Mouse (Mus musculus) brain, embryonic 14.5 days (tissue): ENCODE results near the gene Olfr1080.

Source experiments
- CTCF ChIP-seq: fragments of 200-500 bp; IDR thresholded peaks from 2 replicates; pipeline ENCODE4 v1.5.1; 2012; ENCODE audit warnings: inconsistent platforms, mild to moderate bottlenecking, moderate library complexity, borderline replicate concordance; ENCODE audit not compliant: insufficient read depth, insufficient read length; ENCODE audit errors: extremely low read depth
- POLR2A ChIP-seq: fragments of 200-500 bp; IDR thresholded peaks from 2 replicates; pipeline ENCODE4 v1.6.1; 2012; ENCODE audit warnings: mild to moderate bottlenecking, inconsistent platforms, borderline replicate concordance; ENCODE audit not compliant: poor library complexity, insufficient read depth, insufficient read length, severe bottlenecking; ENCODE audit errors: extremely low read depth

DNA sequence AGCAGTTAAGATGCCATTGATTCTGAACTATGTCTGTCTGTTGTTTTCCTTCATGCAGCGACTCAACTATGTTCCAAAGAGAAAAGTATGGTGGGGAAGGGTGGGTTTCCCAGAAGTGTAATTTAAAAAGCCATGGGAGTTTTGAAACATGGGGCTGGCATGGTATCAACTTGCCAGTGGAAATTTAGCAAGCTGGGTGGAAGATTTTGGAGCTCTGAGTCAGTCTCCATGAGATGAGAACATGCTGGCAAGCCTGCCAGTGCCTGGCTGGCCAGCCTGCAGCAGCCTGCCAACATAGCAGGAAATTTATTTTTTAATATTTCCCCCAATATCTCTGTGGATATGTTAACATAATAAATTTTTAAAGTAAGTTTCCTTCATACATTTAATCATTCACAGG is 27.0 kb downstream of the Olfr1080 start:
- TF ChIP-seq CTCF (no peak), POLR2A (no peak)
